Mouse (Mus musculus): Measurements from ENCODE around the gene Lrpprc. TPM values are rescaled to one million over a fixed set of nuclear protein-coding genes. Genes with fewer than 3 reads are reported as not detected.

Lrpprc gene
- polyA plus RNA-seq, 1 experiment from 2014 or later, result 33.9 TPM

- Histone ChIP-seq H3K27ac (ENCODE audit: low read depth) (no peak overlapping the region), H3K4me1 (ENCODE audit: insufficient read depth) (peaks cover 4% of the 10 kb centered on the region; the same call in 1 of the 2 replicates), H3K4me3 (ENCODE audit: low read depth, low read length) (0 out of 2 replicates have a peak overlapping the region, but pooled peaks have one; percentile 15), H3K36me3 (replicated peaks; ENCODE audit: insufficient read depth, low read length) (no peaks in the 10 kb centered on the region), H3K4me2 (ENCODE audit: low read depth, low read length) (peak overlapping the region; percentile 52), H3K9ac (replicated peaks) (no peak overlapping the region), H3K27me3 (ENCODE audit: insufficient read depth, low read length) (no peaks in the 10 kb centered on the region), H3K9me3 (ENCODE audit: low read length) (no peaks in the 10 kb centered on the region)
- WGBS (ENCODE audit: insufficient replicate concordance), result 77% methylated on average over 3 of the region's 3 CpGs
- ATAC-seq, result no peak
- TF ChIP-seq CTCF (IDR thresholded peaks at IDR 0.05; ENCODE audit: low read depth), result no peak
- TF ChIP-seq EP300 (IDR thresholded peaks at IDR 0.05; ENCODE audit: low read depth), result no peak
- no peak for DNase-seq
These were observed 108.9 kb downstream of the Lrpprc start for GRCm38 (mm10) chr17:84681670-84682069.

GRCm38 (mm10) chr17:84677595-84677994 lies 113.0 kb downstream of the Lrpprc start:
- no peak for ATAC-seq
- Histone ChIP-seq H3K4me1 (ENCODE audit: insufficient read depth) (peaks cover 3% of the 10 kb centered on the region; the same call in 1 of the 2 replicates), H3K9me3 (ENCODE audit: low read length) (no peaks in the 10 kb centered on the region), H3K27me3 (ENCODE audit: insufficient read depth, low read length) (peaks cover 8% of the 10 kb centered on the region), H3K4me3 (ENCODE audit: low read depth, low read length) (no peak overlapping the region), H3K4me2 (ENCODE audit: low read depth, low read length) (no peak overlapping the region), H3K27ac (ENCODE audit: low read depth) (no peak overlapping the region), H3K36me3 (replicated peaks; ENCODE audit: insufficient read depth, low read length) (no peaks in the 10 kb centered on the region), H3K9ac (replicated peaks) (no peak overlapping the region)
- TF ChIP-seq CTCF (IDR thresholded peaks at IDR 0.05; ENCODE audit: low read depth) (no peak), EP300 (IDR thresholded peaks at IDR 0.05; ENCODE audit: low read depth) (no peak)
- WGBS (ENCODE audit: insufficient replicate concordance), result 53% methylated on average over 11 of the region's 11 CpGs
- no peak for DNase-seq

- peaks cover 6% of the 10 kb centered on the region; the same call in 1 of the 2 replicates for H3K4me1 ChIP-seq (ENCODE audit: insufficient read depth)
- ATAC-seq (no peak), DNase-seq (no peak)
- H3K9me3 ChIP-seq (ENCODE audit: low read length), result no peaks in the 10 kb centered on the region
- H3K36me3 ChIP-seq (replicated peaks; ENCODE audit: insufficient read depth, low read length), result no peaks in the 10 kb centered on the region
- 4% methylated on average over 24 of the region's 24 CpGs for WGBS (ENCODE audit: insufficient replicate concordance)
- 0 out of 2 replicates have a peak within 1 kb of the TSS, but pooled peaks have one; percentile 1 for H3K9ac ChIP-seq (replicated peaks)
- peak within 1 kb of the TSS; percentile 44 for H3K4me2 ChIP-seq (ENCODE audit: low read depth, low read length)
- no peak within 1 kb of the TSS for H3K27ac ChIP-seq (ENCODE audit: low read depth)
- TF ChIP-seq EP300 (IDR thresholded peaks at IDR 0.05; ENCODE audit: low read depth) (no peak), CTCF (IDR thresholded peaks at IDR 0.05; ENCODE audit: low read depth) (no peak)
- peaks cover 8% of the 10 kb centered on the region for H3K27me3 ChIP-seq (ENCODE audit: insufficient read depth, low read length)
- peak within 1 kb of the TSS; percentile 9; the same call in 1 of the 2 replicates for H3K4me3 ChIP-seq (ENCODE audit: low read depth, low read length)
These were observed 114.6 kb downstream of the Lrpprc start, which contains the start of gene Abcg8 for GRCm38 (mm10) chr17:84675951-84676366. TSS of gene Abcg8 (plus strand) at chr17:84676302.

GRCm38 (mm10) chr17:84675204-84675603 lies 115.4 kb downstream of the Lrpprc start:
- 59% methylated on average over 4 of the region's 4 CpGs for WGBS (ENCODE audit: insufficient replicate concordance)
- H3K9ac ChIP-seq (replicated peaks), result no peak overlapping the region
- no peaks in the 10 kb centered on the region for H3K36me3 ChIP-seq (replicated peaks; ENCODE audit: insufficient read depth, low read length)
- H3K27me3 ChIP-seq (ENCODE audit: insufficient read depth, low read length), result peaks cover 8% of the 10 kb centered on the region
- DNase-seq, result no peak
- no peaks in the 10 kb centered on the region for H3K9me3 ChIP-seq (ENCODE audit: low read length)
- H3K4me1 ChIP-seq (ENCODE audit: insufficient read depth), result peaks cover 6% of the 10 kb centered on the region; the same call in 1 of the 2 replicates
- no peak for ATAC-seq
- no peak overlapping the region for H3K4me2 ChIP-seq (ENCODE audit: low read depth, low read length)
- H3K4me3 ChIP-seq (ENCODE audit: low read depth, low read length), result no peak overlapping the region
- TF ChIP-seq CTCF (IDR thresholded peaks at IDR 0.05; ENCODE audit: low read depth) (no peak), EP300 (IDR thresholded peaks at IDR 0.05; ENCODE audit: low read depth) (no peak)
- no peak overlapping the region for H3K27ac ChIP-seq (ENCODE audit: low read depth)

- Histone ChIP-seq H3K36me3 (replicated peaks; ENCODE audit: insufficient read depth, low read length) (no peaks in the 10 kb centered on the region), H3K4me2 (ENCODE audit: low read depth, low read length) (no peak overlapping the region), H3K9ac (replicated peaks) (no peak overlapping the region), H3K4me3 (ENCODE audit: low read depth, low read length) (no peak overlapping the region), H3K4me1 (ENCODE audit: insufficient read depth) (peaks cover 6% of the 10 kb centered on the region; the same call in 1 of the 2 replicates), H3K9me3 (ENCODE audit: low read length) (no peaks in the 10 kb centered on the region), H3K27ac (ENCODE audit: low read depth) (no peak overlapping the region), H3K27me3 (ENCODE audit: insufficient read depth, low read length) (peaks cover 8% of the 10 kb centered on the region)
- WGBS (ENCODE audit: insufficient replicate concordance), result 67% methylated on average over 7 of the region's 7 CpGs
- no peak for ATAC-seq
- DNase-seq, result no peak
- TF ChIP-seq CTCF (IDR thresholded peaks at IDR 0.05; ENCODE audit: low read depth) (no peak), EP300 (IDR thresholded peaks at IDR 0.05; ENCODE audit: low read depth) (no peak)
These were observed 116.5 kb downstream of the Lrpprc start for GRCm38 (mm10) chr17:84674048-84674447.

GRCm38 (mm10) chr17:84672376-84673369 lies 117.9 kb downstream of the Lrpprc start:
- TF ChIP-seq EP300 (IDR thresholded peaks at IDR 0.05; ENCODE audit: low read depth) (no peak), CTCF (IDR thresholded peaks at IDR 0.05; ENCODE audit: low read depth) (no peak)
- Histone ChIP-seq H3K4me2 (ENCODE audit: low read depth, low read length) (no peak overlapping the region), H3K4me1 (ENCODE audit: insufficient read depth) (peaks cover 6% of the 10 kb centered on the region; the same call in 1 of the 2 replicates), H3K36me3 (replicated peaks; ENCODE audit: insufficient read depth, low read length) (no peaks in the 10 kb centered on the region), H3K4me3 (ENCODE audit: low read depth, low read length) (no peak overlapping the region), H3K27ac (ENCODE audit: low read depth) (no peak overlapping the region), H3K27me3 (ENCODE audit: insufficient read depth, low read length) (peaks cover 8% of the 10 kb centered on the region), H3K9ac (replicated peaks) (no peak overlapping the region), H3K9me3 (ENCODE audit: low read length) (no peaks in the 10 kb centered on the region)
- no peak for DNase-seq
- ATAC-seq, result no peak; the same call in 1 of the 2 replicates
- 67% methylated on average over 16 of the region's 16 CpGs for WGBS (ENCODE audit: insufficient replicate concordance)

Measured in liver, postnatal 0 days (tissue).